14 mouse cellular contexts compared by ENCODE assay signal in genomic region chr2:32541986-32542573, GRCm38 (mm10). TPM values are rescaled to one million over a fixed set of nuclear protein-coding genes. Genes with fewer than 3 reads are reported as not detected.
DNase-seq lines count a peak whose midpoint lies in the region; ATAC-seq and TF ChIP-seq lines count a peak whose summit lies in the region.
"Had no signal": no experiment of that assay in that cellular context is flagged by ENCODE, and none has a peak within 500 bp of the region (broad histone marks: within the 10 kb centered on the region; RNA-seq: fewer than 3 reads in every experiment).

No protein-coding gene starts in this region.

- peaks cover 4% of the 10 kb centered on the region; the same call in 1 of the 2 replicates for H3K4me1 ChIP-seq in cortical plate, adult 2 months (ENCODE audit: control insufficient read depth, insufficient read depth, low read length)
- H3K4me1 ChIP-seq in neural tube, embryonic 15.5 days = peaks cover 60% of the 10 kb centered on the region
- peaks cover 46% of the 10 kb centered on the region for H3K4me1 ChIP-seq in heart, embryonic 12.5 days (replicated peaks)

- H3K9me3 ChIP-seq in neural tube, embryonic 15.5 days (replicated peaks) = no peaks in the 10 kb centered on the region
- no peaks in the 10 kb centered on the region for H3K9me3 ChIP-seq in heart, embryonic 12.5 days (replicated peaks)
- H3K9me3 ChIP-seq: hindbrain, embryonic 15.5 days; kidney, embryonic 15.5 days had no signal

- no peaks in the 10 kb centered on the region for H3K36me3 ChIP-seq in neural tube, embryonic 15.5 days
- no peaks in the 10 kb centered on the region for H3K36me3 ChIP-seq in heart, embryonic 12.5 days
- H3K36me3 ChIP-seq: hindbrain, embryonic 15.5 days; kidney, embryonic 15.5 days had no signal

- peak overlapping the region; percentile 51; the same call in 1 of the 2 replicates for H3K27ac ChIP-seq in cortical plate, adult 2 months (ENCODE audit: insufficient read depth, low read length)
- no peak overlapping the region for H3K27ac ChIP-seq in neural tube, embryonic 15.5 days (replicated peaks)
- no peak overlapping the region for H3K27ac ChIP-seq in heart, embryonic 12.5 days (ENCODE audit: poor library complexity, severe bottlenecking)
- H3K27ac ChIP-seq: hindbrain, embryonic 15.5 days; kidney, embryonic 15.5 days had no signal

- peak; percentile 14; the same call in 1 of the 2 replicates for ATAC-seq in neutrophil, adult 5-6 weeks (ENCODE audit: extremely low read depth, insufficient number of reproducible peaks, low FRiP score, poor library complexity, severe bottlenecking)
- ATAC-seq in neural tube, embryonic 15.5 days (ENCODE audit: low FRiP score) = no peak
- ATAC-seq in heart, embryonic 12.5 days (ENCODE audit: insufficient number of reproducible peaks, low FRiP score) = no peak
- ATAC-seq: liver, postnatal 0 days had no signal

- 93% methylated on average over 4 of the region's 4 CpGs for WGBS in neural tube, embryonic 15.5 days
- WGBS in heart, embryonic 12.5 days = 82% methylated on average over 4 of the region's 4 CpGs

- H3K4me3 ChIP-seq in cortical plate, adult 2 months (ENCODE audit: insufficient read depth, low read length) = no peak overlapping the region
- H3K4me3 ChIP-seq in neural tube, embryonic 15.5 days (replicated peaks) = no peak overlapping the region
- H3K4me3 ChIP-seq in heart, embryonic 12.5 days = no peak overlapping the region
- H3K4me3 ChIP-seq: hindbrain, embryonic 15.5 days; kidney, embryonic 15.5 days had no signal

- TF ChIP-seq CTCF in cortical plate, adult 2 months (IDR thresholded peaks at IDR 0.05; ENCODE audit: extremely low read depth, insufficient read depth, low read length) = no peak

- H3K4me2 ChIP-seq in neural tube, embryonic 15.5 days = no peak overlapping the region
- H3K4me2 ChIP-seq in heart, embryonic 12.5 days = no peak overlapping the region
- H3K4me2 ChIP-seq: hindbrain, embryonic 15.5 days; kidney, embryonic 15.5 days had no signal

- no peak for TF ChIP-seq POLR2A in cortical plate, adult 2 months (IDR thresholded peaks at IDR 0.05; ENCODE audit: extremely low read depth, insufficient read depth, low read length)

- no peak overlapping the region for H3K9ac ChIP-seq in neural tube, embryonic 15.5 days (replicated peaks)
- H3K9ac ChIP-seq in heart, embryonic 12.5 days = no peak overlapping the region
- H3K9ac ChIP-seq: hindbrain, embryonic 15.5 days; kidney, embryonic 15.5 days; liver, postnatal 0 days had no signal

- DNase-seq in spleen, postnatal 36 days (ENCODE audit: low spot score in 2 of 2) = peak; percentile 57 to 60
- DNase-seq in spleen, postnatal 4 days (ENCODE audit: low spot score in 2 of 2) = no peak
- DNase-seq in embryo, embryonic 9.5 days (ENCODE audit: extremely low spot score) = no peak
- DNase-seq: layer of hippocampus, adult 9-11 months; liver, postnatal 0 days had no signal

- no peaks in the 10 kb centered on the region for H3K27me3 ChIP-seq in neural tube, embryonic 15.5 days (replicated peaks)
- no peaks in the 10 kb centered on the region for H3K27me3 ChIP-seq in heart, embryonic 12.5 days (replicated peaks)
- H3K27me3 ChIP-seq: hindbrain, embryonic 15.5 days; kidney, embryonic 15.5 days had no signal

RNA-seq across cellular contexts. Expression of gene Fam102a, which starts 6.9 kb away (rescaled TPM):
- 39.2 and 46.7 TPM in 2 replicates for polyA plus RNA-seq in cortical plate, adult 2 months (2012; rRNA removed)
- total RNA-seq in neutrophil, adult 5-6 weeks (2017) = 36.8 and 38.4 TPM in 2 replicates
- polyA plus RNA-seq in neural tube, embryonic 15.5 days (2015; fragmentation: Nextera tagmentation; extraction: Ambion mirVana) = 6.7 and 7.0 TPM in 2 replicates
- polyA plus RNA-seq in heart, embryonic 12.5 days (2016; fragmentation: Nextera tagmentation; extraction: Ambion mirVana) = 7.9 and 9.0 TPM in 2 replicates

RNA-seq across cellular contexts. Expression of gene Dpm2, which starts 28.6 kb away (rescaled TPM):
- polyA plus RNA-seq in cortical plate, adult 2 months (2012; rRNA removed) = 153 and 155 TPM in 2 replicates
- total RNA-seq in neutrophil, adult 5-6 weeks (2017) = 38.6 and 47.6 TPM in 2 replicates
- 141 and 147 TPM in 2 replicates for polyA plus RNA-seq in neural tube, embryonic 15.5 days (2015; fragmentation: Nextera tagmentation; extraction: Ambion mirVana)
- 68.0 and 71.5 TPM in 2 replicates for polyA plus RNA-seq in heart, embryonic 12.5 days (2016; fragmentation: Nextera tagmentation; extraction: Ambion mirVana)

RNA-seq across cellular contexts. Expression of gene Pip5kl1, which starts 32.5 kb away (rescaled TPM):
- polyA plus RNA-seq in cortical plate, adult 2 months (2012; rRNA removed) = 31.3 and 37.6 TPM in 2 replicates
- 1.3 and 1.4 TPM in 2 replicates for total RNA-seq in neutrophil, adult 5-6 weeks (2017)
- polyA plus RNA-seq in neural tube, embryonic 15.5 days (2015; fragmentation: Nextera tagmentation; extraction: Ambion mirVana) = 16.3 and 17.8 TPM in 2 replicates
- 0.23 and 0.33 TPM in 2 replicates for polyA plus RNA-seq in heart, embryonic 12.5 days (2016; fragmentation: Nextera tagmentation; extraction: Ambion mirVana)
- total RNA-seq: gastrocnemius, postnatal 4 days had no signal
- polyA plus RNA-seq: heart, postnatal 0 days; liver, postnatal 0 days had no signal

RNA-seq across cellular contexts. Expression of gene 9430097D07Rik, which starts 33.4 kb away (rescaled TPM):
- polyA plus RNA-seq in cortical plate, adult 2 months (2012; rRNA removed) = 1.0 TPM in 2 replicates
- not detected in 2 replicates for total RNA-seq in neutrophil, adult 5-6 weeks (2017)
- 0.59 and 0.99 TPM in 2 replicates for polyA plus RNA-seq in neural tube, embryonic 15.5 days (2015; fragmentation: Nextera tagmentation; extraction: Ambion mirVana)
- 0.18 and 0.24 TPM in 2 replicates for polyA plus RNA-seq in heart, embryonic 12.5 days (2016; fragmentation: Nextera tagmentation; extraction: Ambion mirVana)
- total RNA-seq: gastrocnemius, postnatal 4 days had no signal
- polyA plus RNA-seq: heart, postnatal 0 days; liver, postnatal 0 days; urinary bladder, adult 2 months had no signal

RNA-seq across cellular contexts. Expression of gene St6galnac4, which starts 44.8 kb away (rescaled TPM):
- polyA plus RNA-seq in cortical plate, adult 2 months (2012; rRNA removed) = 34.8 and 36.6 TPM in 2 replicates
- total RNA-seq in neutrophil, adult 5-6 weeks (2017) = 13.6 and 16.9 TPM in 2 replicates
- 43.9 and 44.6 TPM in 2 replicates for polyA plus RNA-seq in neural tube, embryonic 15.5 days (2015; fragmentation: Nextera tagmentation; extraction: Ambion mirVana)
- 45.6 and 47.2 TPM in 2 replicates for polyA plus RNA-seq in heart, embryonic 12.5 days (2016; fragmentation: Nextera tagmentation; extraction: Ambion mirVana)

Comparison
In these comparisons a context has a peak if more than half of its experiments do, and no peak if none do; other contexts are left out.
1. DNase-seq: peak in spleen, postnatal 36 days (2 of 2); none in spleen, postnatal 4 days (0 of 2) and embryo, embryonic 9.5 days (single experiment).
2. RNA of gene Pip5kl1, which starts 32.5 kb away (polyA plus RNA-seq): 31.3 to 37.6 TPM in cortical plate, adult 2 months and 16.3 to 17.8 TPM in neural tube, embryonic 15.5 days; 0.23 to 0.33 TPM in heart, embryonic 12.5 days; every median in the first group is over 10 times any median in the second.